Mouse (Mus musculus) liver, adult 2 months (tissue): ENCODE measurements around the gene Shkbp1.

Source experiments
- CTCF ChIP-seq: fragments of 200-500 bp; IDR thresholded peaks from 2 replicates; pipeline ENCODE4 v1.5.1; 2011; ENCODE audit warnings: low read depth, low read length, control low read depth
- POLR2A ChIP-seq: fragments of 200-500 bp; IDR thresholded peaks from 2 replicates; pipeline ENCODE4 v1.6.1; 2011; ENCODE audit warnings: low read length, control low read depth; ENCODE audit not compliant: insufficient read depth; ENCODE audit errors: extremely low read depth

DNA sequence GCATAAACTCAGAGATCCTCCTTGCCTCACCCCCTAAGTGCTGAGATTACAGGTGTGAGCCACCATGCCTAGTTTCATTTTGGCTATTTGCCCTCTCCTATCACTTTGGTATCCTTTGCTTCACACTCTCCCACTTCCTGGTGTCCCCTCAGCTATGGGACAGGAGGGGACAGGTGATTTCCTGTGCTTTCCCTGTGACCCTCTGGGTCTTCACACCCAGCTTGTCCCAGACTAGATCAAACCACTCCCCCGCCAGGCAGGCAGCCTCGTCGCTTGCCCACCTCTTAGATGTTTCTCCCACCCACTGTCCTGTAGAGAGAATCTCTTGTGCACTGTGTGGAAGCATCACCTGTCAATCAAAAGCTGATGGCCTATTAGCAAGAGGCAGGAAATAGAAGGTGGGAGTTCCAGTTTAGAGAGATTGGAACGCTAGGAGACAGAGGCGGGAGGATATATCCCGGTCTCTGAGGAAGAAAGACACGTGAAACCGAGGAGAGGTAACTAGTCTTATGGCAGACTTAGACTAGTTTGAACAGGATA lies 44.8 kb downstream of the Shkbp1 start:
- no peak for TF ChIP-seq CTCF
- no peak for TF ChIP-seq POLR2A
